Mouse (Mus musculus): ENCODE results near the gene Cyp2d9. TPM values are rescaled to one million over a fixed set of nuclear protein-coding genes. Genes with fewer than 3 reads are reported as not detected.
"Not testable (repeated sequence)": the region's sequence is repeated elsewhere in the genome, so short reads cannot be mapped to it uniquely, and the experiment has no call there.

Gene Cyp2d9
- total and polyA plus RNA-seq, 3 experiments, result 0.16 TPM; not detected in 2

GRCm38 (mm10) chr15:82457064-82458021, 24.1 kb downstream of the Cyp2d9 start:
- no peak for TF ChIP-seq CTCF (IDR thresholded peaks at IDR 0.05)
- Histone ChIP-seq H3K79me2 (replicated peaks; ENCODE audit: control insufficient read depth, insufficient read depth, low read length) (no peaks in the 10 kb centered on the region), H3K27ac (no peak overlapping the region), H3K9ac (ENCODE audit: low read depth, low read length) (no peak overlapping the region), H3K4me1 (ENCODE audit: control insufficient read depth, insufficient read depth, low read length) (no peaks in the 10 kb centered on the region), H3K27me3 (ENCODE audit: control insufficient read depth, insufficient read depth, low read length) (no peaks in the 10 kb centered on the region), H3K4me3 (no peak overlapping the region), H3K36me3 (ENCODE audit: control insufficient read depth, insufficient read depth, low read length) (no peaks in the 10 kb centered on the region)
- 66% methylated on average over 5 of the region's 5 CpGs for WGBS
- intact Hi-C loops (cut with DNase I), result no loop called here
- no peak for DNase-seq

GRCm38 (mm10) chr15:82459266-82459665, 26.0 kb downstream of the Cyp2d9 start:
- DNase-seq; H3K36me3 ChIP-seq (ENCODE audit: control insufficient read depth, insufficient read depth, low read length); H3K79me2 ChIP-seq (replicated peaks; ENCODE audit: control insufficient read depth, insufficient read depth, low read length); H3K27ac ChIP-seq; intact Hi-C loops (cut with DNase I); H3K4me1 ChIP-seq (ENCODE audit: control insufficient read depth, insufficient read depth, low read length); H3K27me3 ChIP-seq (ENCODE audit: control insufficient read depth, insufficient read depth, low read length); H3K9ac ChIP-seq (ENCODE audit: low read depth, low read length); H3K4me3 ChIP-seq: not testable (repeated sequence)
- 73% methylated on average over 12 of the region's 12 CpGs for WGBS

- TF ChIP-seq POLR2A (IDR thresholded peaks at IDR 0.05; ENCODE audit: insufficient read depth, low read depth, low read length), result no peak
- no peak for TF ChIP-seq CTCF (IDR thresholded peaks at IDR 0.05)
- no peak for TF ChIP-seq EP300 (IDR thresholded peaks at IDR 0.05; ENCODE audit: insufficient read depth, low read depth, low read length)
- no peak for DNase-seq
- H3K4me3 ChIP-seq, result no peak overlapping the region
- 56% methylated on average over 2 of the region's 2 CpGs for WGBS
- no peak overlapping the region for H3K27ac ChIP-seq
- no peak overlapping the region for H3K9ac ChIP-seq (ENCODE audit: low read depth, low read length)
- H3K4me1 ChIP-seq (ENCODE audit: control insufficient read depth, insufficient read depth, low read length), result no peaks in the 10 kb centered on the region
- no peaks in the 10 kb centered on the region for H3K79me2 ChIP-seq (replicated peaks; ENCODE audit: control insufficient read depth, insufficient read depth, low read length)
- intact Hi-C loops (cut with DNase I), result no loop called here
- no peaks in the 10 kb centered on the region for H3K27me3 ChIP-seq (ENCODE audit: control insufficient read depth, insufficient read depth, low read length)
- H3K36me3 ChIP-seq (ENCODE audit: control insufficient read depth, insufficient read depth, low read length), result no peaks in the 10 kb centered on the region
These were observed 31.5 kb downstream of the Cyp2d9 start for GRCm38 (mm10) chr15:82464701-82465100.

- 52% methylated on average over 13 of the region's 13 CpGs for WGBS
- intact Hi-C loops (cut with DNase I); H3K4me3 ChIP-seq; DNase-seq; H3K4me1 ChIP-seq (ENCODE audit: control insufficient read depth, insufficient read depth, low read length); H3K36me3 ChIP-seq (ENCODE audit: control insufficient read depth, insufficient read depth, low read length); H3K27ac ChIP-seq; H3K9ac ChIP-seq (ENCODE audit: low read depth, low read length); H3K79me2 ChIP-seq (replicated peaks; ENCODE audit: control insufficient read depth, insufficient read depth, low read length); H3K27me3 ChIP-seq (ENCODE audit: control insufficient read depth, insufficient read depth, low read length): not testable (repeated sequence)
These were observed 61.0 kb downstream of the Cyp2d9 start for GRCm38 (mm10) chr15:82494273-82494672.

Small RNA genes lying within 50 kb of the gene (microRNA-seq; reads per million reads assigned to microRNA genes)
- gene Gm25990, result 0 reads per million in 2 experiments
- 0 reads per million in 2 experiments for gene Gm27331
- 0 reads per million in 2 experiments for gene Gm27622
- 0 reads per million in 2 experiments for gene Gm27825
- gene Mir7684, result 0 reads per million in 2 experiments

Other genes starting within 250 kb of the Cyp2d9 start
- under 1 TPM; 0.13 to 0.23 TPM for gene Shisa8, start 220.6 kb upstream of the Cyp2d9 start, total RNA-seq (2021)
- gene Shisa8, start 220.6 kb upstream of the Cyp2d9 start, polyA plus RNA-seq (2012; rRNA removed), result 0.15 and 0.21 TPM in 2 replicates
- under 1 TPM; 0.16 to 0.18 TPM for gene Tnfrsf13c, start 209.1 kb upstream of the Cyp2d9 start, total RNA-seq (2021)
- gene Tnfrsf13c, start 209.1 kb upstream of the Cyp2d9 start, polyA plus RNA-seq (2012; rRNA removed), result 0.44 and 0.86 TPM in 2 replicates
- under 1 TPM; 0.39 to 0.42 TPM for gene Cenpm, start 188.7 kb upstream of the Cyp2d9 start, total RNA-seq (2021)
- 0.76 and 1.7 TPM in 2 replicates for gene Cenpm, start 188.7 kb upstream of the Cyp2d9 start, polyA plus RNA-seq (2012; rRNA removed)
- gene 1500009C09Rik, start 181.0 kb upstream of the Cyp2d9 start, total RNA-seq (2021), result not detected
- 0.08 TPM in 1 of 2 replicates, not detected in the other for gene 1500009C09Rik, start 181.0 kb upstream of the Cyp2d9 start, polyA plus RNA-seq (2012; rRNA removed)
- gene Sept3, start 158.5 kb upstream of the Cyp2d9 start, total RNA-seq (2021), result under 1 TPM; 0.39 to 0.44 TPM
- gene Sept3, start 158.5 kb upstream of the Cyp2d9 start, polyA plus RNA-seq (2012; rRNA removed), result 0.43 and 0.85 TPM in 2 replicates
- not detected for gene Wbp2nl, start 134.5 kb upstream of the Cyp2d9 start, total RNA-seq (2021)
- gene Wbp2nl, start 134.5 kb upstream of the Cyp2d9 start, polyA plus RNA-seq (2012; rRNA removed), result not detected in 2 replicates
- gene Naga, start 94.5 kb upstream of the Cyp2d9 start, total RNA-seq (2021), result 10 to 100 TPM; 22.6 to 27.0 TPM
- 48.3 and 54.3 TPM in 2 replicates for gene Naga, start 94.5 kb upstream of the Cyp2d9 start, polyA plus RNA-seq (2012; rRNA removed)
- 1 to 10 TPM in 1 of 2 experiments, under 1 TPM in 1; 0.70 to 1.2 TPM for gene Pheta2, start 94.5 kb upstream of the Cyp2d9 start, total RNA-seq (2021)
- 0.76 and 1.3 TPM in 2 replicates for gene Pheta2, start 94.5 kb upstream of the Cyp2d9 start, polyA plus RNA-seq (2012; rRNA removed)
- 100 to 1,000 TPM; 183 to 202 TPM for gene Smdt1, start 94.5 kb upstream of the Cyp2d9 start, total RNA-seq (2021)
- gene Smdt1, start 94.5 kb upstream of the Cyp2d9 start, polyA plus RNA-seq (2012; rRNA removed), result 231 and 248 TPM in 2 replicates
- gene Ndufa6, start 79.1 kb upstream of the Cyp2d9 start, total RNA-seq (2021), result 100 to 1,000 TPM; 659 to 775 TPM
- 609 and 726 TPM in 2 replicates for gene Ndufa6, start 79.1 kb upstream of the Cyp2d9 start, polyA plus RNA-seq (2012; rRNA removed)
- gene Cyp2d22, start 53.2 kb upstream of the Cyp2d9 start, total RNA-seq (2021), result 10 to 100 TPM; 25.5 to 27.0 TPM
- 44.0 and 48.4 TPM in 2 replicates for gene Cyp2d22, start 53.2 kb upstream of the Cyp2d9 start, polyA plus RNA-seq (2012; rRNA removed)
- under 1 TPM in 1 of 2 experiments, not detected in 1; 0.18 TPM for gene Cyp2d11, start 39.4 kb upstream of the Cyp2d9 start, total RNA-seq (2021)
- not detected in 2 replicates for gene Cyp2d11, start 39.4 kb upstream of the Cyp2d9 start, polyA plus RNA-seq (2012; rRNA removed)
- under 1 TPM; 0.26 to 0.34 TPM for gene Cyp2d10, start 26.2 kb upstream of the Cyp2d9 start, total RNA-seq (2021)
- gene Cyp2d10, start 26.2 kb upstream of the Cyp2d9 start, polyA plus RNA-seq (2012; rRNA removed), result 0.08 and 0.38 TPM in 2 replicates
- gene Cyp2d12, start 121.6 kb downstream of the Cyp2d9 start, total RNA-seq (2021), result not detected
- not detected in 2 replicates for gene Cyp2d12, start 121.6 kb downstream of the Cyp2d9 start, polyA plus RNA-seq (2012; rRNA removed)
- gene Cyp2d34, start 187.5 kb downstream of the Cyp2d9 start, total RNA-seq (2021), result not detected
- not detected in 2 replicates for gene Cyp2d34, start 187.5 kb downstream of the Cyp2d9 start, polyA plus RNA-seq (2012; rRNA removed)